Mouse (Mus musculus) left cerebral cortex, postnatal 10 days (tissue): ENCODE measurements around the gene Lias. TPM values are rescaled to one million over a fixed set of nuclear protein-coding genes. Genes with fewer than 3 reads are reported as not detected.

ENCODE experiments used
- DNase-seq, 2 experiments: peaks; one replicate each; pipeline ENCODE4 v3.0.0; 2021 to 2022; ENCODE audit warnings: low spot score in 2 of 2, mixed read lengths in 1 of 2; ENCODE audit errors: extremely low spot score in 1 of 2
- intact Hi-C: fragments of 180-260 bp; cut with DNase I; formaldehyde crosslinking; loops from one replicate; pipeline ENCODE4 v1.15.1; 2025
- total RNA-seq, 2 experiments: library from RNA; stranded (reverse); gene quantifications; 2 replicates each; pipeline ENCODE4 v1.2.3; 2021

Lias gene
- 10 to 100 TPM; 36.4 to 37.3 TPM for total RNA-seq

GRCm38 (mm10) chr5:65390648-65391644, at the start of gene Lias, which contains the start of gene Rpl9:
TSS of gene Lias (plus strand) at chr5:65391497.
TSS of gene Rpl9 (minus strand) at chr5:65391444.
- intact Hi-C loops = loop anchor here (2.0 to 10.0 kb wide), 2 partner anchors 56 to 386 kb away; partner anchors contain the start of gene Rfc1

GRCm38 (mm10) chr5:65348168-65348567, 43.1 kb upstream of the Lias start, which contains the start of gene Klb:
TSS of gene Klb (plus strand) at chr5:65348314.
- no peak for DNase-seq

More at GRCm38 (mm10) chr5:65390648-65391644, at the start of gene Lias, which contains the start of gene Rpl9:
- DNase-seq = peak; percentile 99

GRCm38 (mm10) chr5:65350508-65350907, 40.8 kb upstream of the Lias start:
- intact Hi-C loops = no loop called here
- no peak for DNase-seq

More at GRCm38 (mm10) chr5:65348168-65348567, 43.1 kb upstream of the Lias start, which contains the start of gene Klb:
- intact Hi-C loops = no loop called here

- no peak for DNase-seq
- intact Hi-C loops = no loop called here
These were observed 37.2 kb upstream of the Lias start for GRCm38 (mm10) chr5:65354097-65354496.

- intact Hi-C loops = no loop called here
- no peak for DNase-seq
These were observed 36.3 kb upstream of the Lias start for GRCm38 (mm10) chr5:65354985-65355384.

- DNase-seq = no peak
- intact Hi-C loops = no loop called here
These were observed 34.4 kb upstream of the Lias start for GRCm38 (mm10) chr5:65356851-65357250.

- no peak for DNase-seq
- intact Hi-C loops = no loop called here
These were observed 33.5 kb upstream of the Lias start for GRCm38 (mm10) chr5:65357771-65358170.

- DNase-seq = no peak
These were observed 23.5 kb upstream of the Lias start for GRCm38 (mm10) chr5:65367837-65368236.

GRCm38 (mm10) chr5:65371551-65371950, 19.7 kb upstream of the Lias start:
- intact Hi-C loops = no loop called here

More at GRCm38 (mm10) chr5:65367837-65368236, 23.5 kb upstream of the Lias start:
- intact Hi-C loops = no loop called here

GRCm38 (mm10) chr5:65374746-65375145, 16.6 kb upstream of the Lias start:
- intact Hi-C loops = no loop called here

More at GRCm38 (mm10) chr5:65371551-65371950, 19.7 kb upstream of the Lias start:
- DNase-seq = no peak

DNA sequence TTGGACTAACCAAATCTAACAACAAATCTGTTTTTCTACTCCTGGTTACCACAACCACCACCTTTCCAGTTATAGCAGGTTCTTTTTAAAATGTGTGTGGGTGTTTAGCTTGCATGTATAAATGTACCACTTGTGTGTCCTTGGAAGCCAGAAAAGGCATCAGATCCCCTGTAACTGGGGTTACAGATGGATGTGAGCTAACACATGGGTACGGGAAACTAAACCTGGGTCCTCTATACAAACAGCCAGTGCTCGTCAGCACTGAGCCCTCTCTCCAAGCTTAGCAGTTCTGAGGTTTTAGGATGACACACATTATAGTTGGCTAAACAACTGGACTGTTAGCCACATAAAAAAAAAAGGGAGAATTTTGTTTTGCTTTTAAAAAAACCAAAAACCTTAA, 5.6 kb upstream of the Lias start:
- intact Hi-C loops = no loop called here
- no peak for DNase-seq

More at GRCm38 (mm10) chr5:65374746-65375145, 16.6 kb upstream of the Lias start:
- DNase-seq = no peak

DNA sequence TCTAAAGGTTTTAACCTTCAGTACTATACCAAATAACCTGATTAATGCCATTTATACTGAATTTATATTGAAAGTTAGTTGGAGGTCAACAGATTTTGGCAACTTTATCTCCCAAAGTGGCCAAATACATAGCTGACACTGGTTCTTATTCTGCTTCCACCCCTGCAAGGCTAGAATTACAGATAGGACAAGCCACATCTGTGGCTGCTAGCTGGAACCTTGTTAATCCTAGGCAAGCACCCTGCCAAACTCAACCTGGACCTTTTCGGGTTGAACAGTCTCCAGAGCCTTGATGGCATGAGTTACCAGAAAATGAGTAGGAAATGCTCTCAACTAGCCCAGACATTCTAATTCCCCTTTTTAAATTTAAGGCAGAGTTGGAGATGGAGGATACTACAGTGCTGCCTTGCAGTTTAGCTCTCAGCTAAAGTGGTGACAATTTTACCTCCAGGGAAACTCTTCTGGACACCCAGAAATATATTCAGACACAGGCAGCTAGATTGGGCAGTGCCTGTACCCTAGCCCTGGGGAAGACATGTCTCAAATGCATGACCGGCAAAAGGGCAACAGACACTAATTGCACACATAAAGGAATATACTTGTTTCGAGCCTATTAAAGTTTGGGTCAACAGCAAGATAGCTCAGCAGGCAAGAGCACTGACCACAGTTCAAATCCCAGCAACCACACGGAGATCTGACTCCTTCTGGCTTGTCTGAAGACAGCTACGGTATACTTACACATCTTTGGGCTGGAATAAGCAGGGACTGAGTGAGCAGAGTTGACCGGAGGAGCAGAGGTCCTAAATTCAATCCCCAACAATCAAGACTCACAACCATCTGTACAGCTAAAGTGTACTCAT, 4.1 kb upstream of the Lias start:
- intact Hi-C loops = no loop called here
- DNase-seq = no peak

- no peak for DNase-seq
- intact Hi-C loops = loop anchor here (2.0 to 10.0 kb wide), 2 partner anchors 57 to 387 kb away; partner anchors contain the start of gene Rfc1
These were observed 456 bp downstream of the Lias start for GRCm38 (mm10) chr5:65391753-65392152.

- intact Hi-C loops = loop anchor here (10.0 kb wide), 1 partner anchor 390 kb away; no protein-coding TSS in a partner anchor
- no peak for DNase-seq
These were observed 3.1 kb downstream of the Lias start for GRCm38 (mm10) chr5:65394425-65394824.

DNA sequence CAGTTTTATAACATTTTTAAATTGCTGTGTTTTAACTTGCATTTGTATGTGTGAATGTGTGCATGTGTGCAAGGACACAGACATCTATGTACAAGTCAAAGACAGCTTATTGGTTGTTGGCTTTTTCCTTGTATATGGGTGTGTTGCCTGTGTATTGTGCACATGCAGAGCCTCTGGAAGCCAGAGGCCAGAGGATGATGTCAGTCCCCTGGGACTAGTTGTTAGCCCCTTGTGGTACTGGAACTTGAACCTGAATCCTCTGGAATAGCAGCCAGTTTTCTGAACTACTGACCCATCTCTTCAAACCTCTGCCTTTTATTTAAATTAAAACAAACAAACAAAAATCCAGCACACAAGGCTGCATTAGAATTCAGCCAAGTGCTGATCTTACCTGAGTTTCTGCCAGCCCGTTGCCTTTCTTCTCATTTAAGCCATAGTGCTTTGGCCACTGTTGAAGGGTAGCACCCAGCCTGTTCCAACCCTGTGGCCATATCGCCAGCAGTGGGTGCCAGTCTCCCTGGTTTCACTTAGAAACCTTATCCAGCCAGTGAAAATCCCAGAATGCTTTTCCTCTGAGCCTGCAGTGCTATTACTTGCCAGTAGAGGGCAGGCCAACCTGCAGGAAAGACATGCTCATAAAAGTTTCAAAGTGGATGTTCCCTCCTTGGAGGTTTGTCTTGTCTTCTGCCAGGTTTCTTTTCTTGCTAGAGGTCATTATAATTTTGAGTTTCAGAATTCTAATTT, 10.1 kb downstream of the Lias start:
- intact Hi-C loops = loop anchor here (10.0 kb wide), 1 partner anchor 293 kb away; the partner anchor contains the start of gene Pds5a
- peak; percentile 79 to 82 for DNase-seq

DNA sequence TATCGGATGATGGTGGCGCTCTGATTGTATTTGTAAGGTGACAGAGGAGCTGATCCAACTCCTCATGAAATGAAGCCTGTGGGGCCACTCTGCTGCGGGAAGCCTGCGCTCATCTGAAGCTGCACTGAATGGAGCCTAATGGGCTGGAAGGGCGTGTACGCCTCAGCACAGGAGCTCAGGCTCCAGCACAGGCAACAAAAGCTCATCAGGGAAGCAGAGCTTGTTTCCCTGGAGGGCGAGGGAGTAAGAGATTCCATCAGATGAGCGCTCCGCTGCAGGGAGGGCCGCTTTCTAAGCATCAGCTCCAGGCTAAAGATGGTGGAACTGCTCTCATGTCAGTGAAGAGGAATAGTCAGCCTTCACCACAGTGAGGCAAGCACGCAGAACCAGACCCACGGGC, 16.7 kb downstream of the Lias start:
- intact Hi-C loops = loop anchor here (10.0 kb wide), 1 partner anchor 287 kb away; the partner anchor contains the start of gene Pds5a
- DNase-seq = no peak

- intact Hi-C loops = no loop called here
- DNase-seq = no peak
These were observed 24.6 kb downstream of the Lias start for GRCm38 (mm10) chr5:65415653-65416458.
